Mouse (Mus musculus): ENCODE measurements around the gene Ctnnd2.

- TF ChIP-seq EP300 (IDR thresholded peaks at IDR 0.05; ENCODE audit: low read depth) (no peak), CTCF (IDR thresholded peaks at IDR 0.05; ENCODE audit: low read depth) (peak; percentile 77)
Measured at GRCm38 (mm10) chr15:30740728-30741127, 568.3 kb downstream of the Ctnnd2 start.

Data from liver, postnatal 0 days (tissue).